Mouse (Mus musculus) limb, embryonic 14.5 days (tissue): ENCODE measurements around the gene Rnf225. TPM values are rescaled to one million over a fixed set of nuclear protein-coding genes. Genes with fewer than 3 reads are reported as not detected.

ENCODE experiments used
- ATAC-seq: fragments of 200-750 bp; cut with Nextera tagmentation; 2 replicates; pipeline ENCODE4 v1.8.0; 2017; ENCODE audit warnings: low read depth, moderate number of reproducible peaks, moderate TSS enrichment; ENCODE audit not compliant: low FRiP score
- DNase-seq: peaks from one replicate; pipeline ENCODE4 v3.0.0-alpha.2; 2015; ENCODE audit warnings: low spot score
- H3K27ac ChIP-seq: fragments of 300-500 bp; sonication (generic); replicated peaks from 2 replicates; pipeline ENCODE4 v1.5.1; 2014; ENCODE audit warnings: low read depth, mild to moderate bottlenecking, low read length, moderate library complexity, mixed read lengths
- H3K27me3 ChIP-seq: fragments of 300-500 bp; sonication (generic); 2 replicates; pipeline ENCODE4 v1.6.1; 2014; ENCODE audit warnings: low read length, mixed read lengths; ENCODE audit not compliant: control insufficient read depth, insufficient read depth
- H3K36me3 ChIP-seq: fragments of 300-500 bp; sonication (generic); 2 replicates; pipeline ENCODE4 v1.6.1; 2014; ENCODE audit warnings: mild to moderate bottlenecking, low read length, moderate library complexity, mixed read lengths; ENCODE audit not compliant: control insufficient read depth, insufficient read depth
- H3K4me1 ChIP-seq: fragments of 300-500 bp; sonication (generic); 2 replicates; pipeline ENCODE4 v1.6.1; 2014; ENCODE audit warnings: antibody characterized with exemption, low read length, mixed read lengths; ENCODE audit not compliant: control insufficient read depth, insufficient read depth
- H3K4me2 ChIP-seq: fragments of 300-500 bp; sonication (generic); replicated peaks from 2 replicates; pipeline ENCODE4 v1.6.1; 2014; ENCODE audit warnings: low read depth, mild to moderate bottlenecking, low read length, moderate library complexity; ENCODE audit not compliant: severe bottlenecking
- H3K4me3 ChIP-seq: fragments of 300-500 bp; sonication (generic); replicated peaks from 2 replicates; pipeline ENCODE4 v1.5.1; 2014; ENCODE audit warnings: low read length
- H3K9ac ChIP-seq: fragments of 300-500 bp; sonication (generic); 2 replicates; pipeline ENCODE4 v1.6.1; 2014; ENCODE audit warnings: mild to moderate bottlenecking, low read depth, low read length, moderate library complexity; ENCODE audit not compliant: severe bottlenecking
- H3K9me3 ChIP-seq: fragments of 300-500 bp; sonication (generic); 2 replicates; pipeline ENCODE4 v1.6.1; 2016; ENCODE audit warnings: low read length; ENCODE audit not compliant: control insufficient read depth
- POLR2A ChIP-seq: fragments of 200-500 bp; IDR thresholded peaks from 2 replicates; pipeline ENCODE4 v1.8.0; 2012; ENCODE audit warnings: inconsistent platforms, mild to moderate bottlenecking, moderate library complexity, borderline replicate concordance; ENCODE audit not compliant: insufficient read depth, insufficient read length; ENCODE audit errors: extremely low read depth
- WGBS: fragments of 180-500 bp; shearing (Covaris S2); extraction: QIAGEN DNeasy Blood & Tissue Kit; methylation state at CpG from one replicate; pipeline ENCODE4 v1.1.7; 2014; 5-methylcytosine and 5-hydroxymethylcytosine counted together
- polyA plus RNA-seq, 2 experiments: library from polyadenylated mRNA; depleted of rRNA in 1 of 2; stranded (reverse) in 1 of 2; unstranded in 1 of 2; fragments of >200 nt; fragmentation: Nextera tagmentation in 1 of 2; extraction: Ambion mirVana in 1 of 2; gene quantifications; 2 replicates each; pipeline versions ENCODE4 v1.2.1 to v1.2.3; 2012 to 2014

Rnf225 gene
- polyA plus RNA-seq, 2 experiments = 0.83 to 1.8 TPM

DNA sequence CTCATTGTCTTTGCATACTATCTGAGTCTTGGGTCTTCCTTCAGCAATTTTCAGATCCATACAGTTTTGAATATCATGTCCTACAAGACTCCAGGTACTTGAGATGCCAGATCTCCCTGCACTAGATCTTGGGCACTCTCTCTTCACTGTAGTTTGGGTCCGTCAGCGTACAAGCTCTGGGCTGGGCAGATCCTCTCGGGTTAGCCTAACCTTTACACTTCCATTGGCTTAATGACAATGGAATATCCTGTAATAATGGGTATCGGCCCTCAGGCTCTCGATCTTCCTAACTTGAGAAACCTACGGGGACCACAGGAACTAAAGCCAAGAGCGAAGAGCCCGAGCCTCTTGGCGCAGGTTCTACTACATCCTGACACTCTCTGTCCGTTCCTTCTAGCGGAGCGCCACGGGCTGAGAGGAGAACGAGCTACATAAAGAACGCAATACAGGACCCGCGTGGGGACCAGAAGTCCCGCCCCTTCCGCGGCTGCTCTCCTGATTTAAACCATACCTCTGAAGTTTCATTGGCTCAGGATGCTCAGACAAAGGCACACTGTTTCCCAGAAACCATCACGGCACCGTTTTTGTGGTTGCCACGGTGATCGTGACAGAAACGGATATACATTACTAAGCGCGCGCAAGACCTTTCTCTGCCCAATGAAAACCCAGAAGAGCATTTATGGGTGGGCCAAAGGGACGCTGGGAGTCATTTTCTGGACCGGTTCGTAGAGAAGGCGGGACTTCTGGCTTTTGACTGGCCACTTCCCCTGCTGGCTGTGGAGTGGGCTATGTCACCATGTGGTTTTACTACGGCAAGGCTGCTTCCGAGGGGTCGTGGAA is 22.0 kb downstream of the Rnf225 start:
- H3K4me3 ChIP-seq = peak overlapping the region; percentile 45
- ATAC-seq = peak; percentile 98
- H3K36me3 ChIP-seq = no peaks in the 10 kb centered on the region
- WGBS = 9% methylated on average over 35 of the region's 35 CpGs
- no peaks in the 10 kb centered on the region for H3K9me3 ChIP-seq
- H3K4me1 ChIP-seq = peaks cover 9% of the 10 kb centered on the region
- peak overlapping the region; percentile 69 for H3K4me2 ChIP-seq
- peak overlapping the region; percentile 83 for H3K27ac ChIP-seq
- peak; percentile 99 for DNase-seq
- H3K9ac ChIP-seq = peak overlapping the region; percentile 55
- TF ChIP-seq POLR2A = peak; percentile 69; the same call in 1 of the 2 replicates
- H3K27me3 ChIP-seq = no peaks in the 10 kb centered on the region

DNA sequence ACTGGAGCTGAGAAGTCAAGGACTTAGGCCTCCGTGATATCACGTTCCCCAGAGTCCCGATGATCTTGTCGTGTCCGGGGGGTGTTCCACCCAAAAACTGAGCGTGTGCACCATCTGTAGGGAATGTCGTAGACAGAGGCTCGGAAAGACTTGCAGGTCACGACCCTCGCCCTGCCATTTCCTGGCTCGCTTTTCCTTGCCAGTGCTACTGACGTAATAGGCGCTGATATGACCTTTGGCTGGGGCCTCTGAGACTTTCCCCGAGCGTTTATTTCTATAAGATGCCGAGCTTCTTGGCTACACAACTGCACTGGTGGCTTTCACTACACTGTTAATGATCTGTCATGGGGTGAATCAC is 22.6 kb downstream of the Rnf225 start:
- TF ChIP-seq POLR2A = no peak
- H3K9me3 ChIP-seq = no peaks in the 10 kb centered on the region
- 4% methylated on average over 16 of the region's 16 CpGs for WGBS
- peak overlapping the region; percentile 40 for H3K9ac ChIP-seq
- no peak for DNase-seq
- H3K27ac ChIP-seq = peak overlapping the region; percentile 75
- no peaks in the 10 kb centered on the region for H3K27me3 ChIP-seq
- H3K4me3 ChIP-seq = peak overlapping the region; percentile 45
- peak overlapping the region; percentile 69 for H3K4me2 ChIP-seq
- H3K4me1 ChIP-seq = peaks cover 9% of the 10 kb centered on the region
- no peaks in the 10 kb centered on the region for H3K36me3 ChIP-seq
- ATAC-seq = no peak; the same call in 1 of the 2 replicates

DNA sequence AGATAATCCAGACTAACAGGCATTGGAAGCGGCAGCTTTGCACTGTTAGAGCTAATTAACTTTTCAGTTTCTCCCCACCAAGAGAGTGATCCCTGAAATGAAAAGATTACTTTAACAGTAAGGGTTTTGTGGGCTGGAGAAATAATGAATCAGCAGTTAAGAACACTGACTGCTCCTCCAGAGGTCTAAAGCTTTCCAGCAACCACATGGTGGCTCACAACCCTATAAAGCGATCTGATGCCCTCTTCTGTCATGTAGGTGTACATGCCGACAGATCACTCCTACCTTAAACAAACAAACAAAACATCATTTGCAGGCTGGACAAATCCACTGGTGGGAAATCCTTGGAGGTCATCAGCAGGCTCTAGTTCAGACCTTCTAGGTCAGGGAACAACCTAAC is 27.7 kb downstream of the Rnf225 start:
- H3K27ac ChIP-seq = no peak overlapping the region
- no peak overlapping the region for H3K9ac ChIP-seq
- no peaks in the 10 kb centered on the region for H3K36me3 ChIP-seq
- H3K27me3 ChIP-seq = no peaks in the 10 kb centered on the region
- H3K4me1 ChIP-seq = peaks cover 5% of the 10 kb centered on the region
- H3K9me3 ChIP-seq = no peaks in the 10 kb centered on the region
- H3K4me2 ChIP-seq = no peak overlapping the region
- TF ChIP-seq POLR2A = no peak
- no peak overlapping the region for H3K4me3 ChIP-seq
- ATAC-seq (no peak), DNase-seq (no peak)
- 46% methylated on average over 3 of the region's 3 CpGs for WGBS

DNA sequence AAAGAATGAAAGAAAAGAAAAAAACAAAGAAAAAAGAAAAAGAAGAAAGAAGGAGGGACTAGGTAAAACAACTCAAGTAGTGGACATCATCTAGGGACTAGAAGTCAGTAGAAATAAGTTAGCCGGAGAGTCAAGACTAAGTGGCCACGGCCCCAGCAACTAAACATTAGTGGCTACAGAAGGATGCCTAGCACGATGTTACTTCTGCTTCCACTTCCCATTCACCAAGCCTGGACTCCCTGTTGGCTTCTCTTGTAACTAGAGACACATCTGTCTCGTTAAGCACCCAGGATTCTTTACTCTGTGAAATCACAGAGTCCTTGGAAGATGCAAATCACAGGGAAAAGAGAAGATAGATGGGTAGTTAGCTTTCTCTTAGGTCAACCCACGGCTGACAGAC is 30.3 kb downstream of the Rnf225 start:
- WGBS = 71% methylated on average over 5 of the region's 5 CpGs
- H3K27me3 ChIP-seq = no peaks in the 10 kb centered on the region
- ATAC-seq (no peak), DNase-seq (no peak)
- no peaks in the 10 kb centered on the region for H3K9me3 ChIP-seq
- H3K36me3 ChIP-seq = no peaks in the 10 kb centered on the region
- no peak overlapping the region for H3K4me3 ChIP-seq
- H3K4me1 ChIP-seq = no peaks in the 10 kb centered on the region
- no peak overlapping the region for H3K9ac ChIP-seq
- TF ChIP-seq POLR2A = no peak
- no peak overlapping the region for H3K27ac ChIP-seq
- no peak overlapping the region for H3K4me2 ChIP-seq

DNA sequence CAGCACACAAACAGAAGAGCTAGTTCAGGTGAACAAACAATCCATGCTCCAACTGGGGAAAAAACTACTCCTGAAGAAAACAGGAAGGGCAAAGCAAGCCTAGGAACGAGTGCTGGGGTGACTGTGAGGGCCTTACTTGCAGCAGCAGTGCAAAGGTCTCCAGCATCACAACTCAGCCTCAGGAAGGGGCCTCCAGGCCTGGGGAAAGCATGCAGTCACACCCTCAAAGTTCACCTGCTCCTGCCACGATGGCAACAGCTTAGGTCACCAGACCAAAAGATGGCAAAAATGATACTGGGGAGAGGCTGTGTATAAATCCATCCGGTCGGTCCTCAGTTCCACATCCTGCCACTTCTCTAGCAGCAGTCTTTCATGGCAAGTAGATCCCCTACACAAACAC is 31.7 kb downstream of the Rnf225 start:
- no peaks in the 10 kb centered on the region for H3K4me1 ChIP-seq
- H3K27ac ChIP-seq = no peak overlapping the region
- H3K4me3 ChIP-seq = no peak overlapping the region
- ATAC-seq (no peak), DNase-seq (no peak)
- WGBS = 83% methylated on average over 4 of the region's 4 CpGs
- no peak overlapping the region for H3K4me2 ChIP-seq
- TF ChIP-seq POLR2A = no peak
- H3K9ac ChIP-seq = no peak overlapping the region
- H3K36me3 ChIP-seq = no peaks in the 10 kb centered on the region
- H3K9me3 ChIP-seq = no peaks in the 10 kb centered on the region
- no peaks in the 10 kb centered on the region for H3K27me3 ChIP-seq
